Mouse (Mus musculus) splenic B cell, adult 2 months (primary cell): ENCODE results near the gene Ubash3b.

Experiments
- DNase-seq: peaks from one replicate; pipeline ENCODE4 v3.0.0-alpha.2; 2011; ENCODE audit warnings: low read depth, low spot score
- H3K27me3 ChIP-seq: 2 replicates; pipeline ENCODE4 v1.6.1; 2012; ENCODE audit warnings: mild to moderate bottlenecking, low read length, moderate library complexity, mixed read lengths; ENCODE audit not compliant: control insufficient read depth, poor library complexity, insufficient read depth, severe bottlenecking
- H3K36me3 ChIP-seq: 2 replicates; pipeline ENCODE4 v1.6.1; 2012; ENCODE audit warnings: mild to moderate bottlenecking, low read length, moderate library complexity, mixed read lengths; ENCODE audit not compliant: control insufficient read depth, poor library complexity, insufficient read depth, severe bottlenecking

Gene Ubash3b

DNA sequence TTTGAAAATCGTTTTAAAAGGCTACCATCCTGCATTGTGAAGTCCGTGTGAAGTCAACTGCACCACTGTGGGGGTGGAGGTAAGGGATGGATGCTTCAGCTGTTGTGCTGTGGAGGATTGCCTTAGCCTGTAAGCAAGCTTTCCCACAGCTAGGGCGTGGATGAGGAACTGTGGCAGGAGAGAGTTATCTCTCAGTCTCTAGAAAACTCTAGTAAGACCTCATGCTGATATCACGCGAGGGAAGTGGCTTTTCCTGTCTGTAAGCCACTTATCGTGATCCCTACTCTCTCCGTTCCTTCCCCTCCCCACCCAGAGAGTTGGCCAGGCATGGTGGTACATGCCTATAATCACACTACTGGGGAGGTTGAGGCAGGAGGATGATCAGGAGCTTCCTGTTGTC, 112.2 kb downstream of the Ubash3b start:
- no peaks in the 10 kb centered on the region for H3K27me3 ChIP-seq
- DNase-seq: no peak
- no peaks in the 10 kb centered on the region for H3K36me3 ChIP-seq

DNA sequence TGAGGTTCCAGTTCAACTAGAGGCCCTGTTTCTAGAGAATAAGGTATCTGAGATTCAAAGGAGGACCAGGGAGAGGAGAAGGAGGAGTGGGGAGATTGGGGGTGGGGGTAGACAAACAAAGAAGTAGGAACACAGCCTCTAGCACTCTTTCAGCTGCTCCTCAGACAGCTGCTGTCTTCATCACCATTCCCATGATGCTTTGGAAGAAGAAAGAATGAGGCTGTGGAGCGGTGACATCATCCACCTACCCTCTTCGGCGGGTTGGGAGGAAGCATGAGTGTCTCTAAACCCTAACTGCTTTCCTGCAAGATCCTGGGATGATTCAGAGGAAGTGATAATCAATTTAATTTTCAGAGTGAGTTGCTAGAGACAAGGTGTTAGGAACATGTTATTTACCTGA, 112.7 kb downstream of the Ubash3b start:
- Histone ChIP-seq H3K36me3 (no peaks in the 10 kb centered on the region), H3K27me3 (no peaks in the 10 kb centered on the region)
- DNase-seq: no peak

- Histone ChIP-seq H3K27me3 (no peaks in the 10 kb centered on the region), H3K36me3 (no peaks in the 10 kb centered on the region)
- DNase-seq: no peak
Observed at GRCm38 (mm10) chr9:41048216-41048615, 113.3 kb downstream of the Ubash3b start.

- DNase-seq: no peak
- no peaks in the 10 kb centered on the region for H3K27me3 ChIP-seq
- no peaks in the 10 kb centered on the region for H3K36me3 ChIP-seq
Observed at GRCm38 (mm10) chr9:41047654-41048053, 113.8 kb downstream of the Ubash3b start.

- peak; percentile 84 for DNase-seq
- no peaks in the 10 kb centered on the region for H3K27me3 ChIP-seq
- peaks cover 4% of the 10 kb centered on the region; the same call in 1 of the 2 replicates for H3K36me3 ChIP-seq
Observed at GRCm38 (mm10) chr9:41044626-41045025, 116.9 kb downstream of the Ubash3b start.

DNA sequence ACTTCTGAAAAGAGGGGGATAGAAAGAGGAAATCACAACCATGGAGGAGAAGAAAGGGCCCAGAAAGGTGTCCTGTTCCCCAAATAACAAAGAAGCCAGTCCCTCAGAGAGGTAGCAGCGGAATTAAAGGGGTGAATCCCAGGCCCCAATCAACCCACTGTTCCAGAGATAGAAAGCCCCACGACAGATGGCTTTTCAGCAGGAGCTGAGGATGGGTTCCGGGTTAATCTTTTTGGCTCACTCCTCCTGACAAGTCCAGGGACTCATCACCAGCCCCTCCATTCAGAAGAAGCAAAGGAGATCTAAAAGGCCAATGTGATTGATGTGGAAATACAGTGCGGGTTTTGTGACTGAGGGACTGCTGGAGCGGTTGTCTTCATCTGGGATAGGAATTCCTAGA, 117.9 kb downstream of the Ubash3b start:
- no peak for DNase-seq
- Histone ChIP-seq H3K27me3 (no peaks in the 10 kb centered on the region), H3K36me3 (peaks cover 4% of the 10 kb centered on the region; the same call in 1 of the 2 replicates)

- DNase-seq: no peak
- Histone ChIP-seq H3K36me3 (peaks cover 6% of the 10 kb centered on the region; the same call in 1 of the 2 replicates), H3K27me3 (no peaks in the 10 kb centered on the region)
Observed at GRCm38 (mm10) chr9:41041404-41041803, 120.1 kb downstream of the Ubash3b start.

DNA sequence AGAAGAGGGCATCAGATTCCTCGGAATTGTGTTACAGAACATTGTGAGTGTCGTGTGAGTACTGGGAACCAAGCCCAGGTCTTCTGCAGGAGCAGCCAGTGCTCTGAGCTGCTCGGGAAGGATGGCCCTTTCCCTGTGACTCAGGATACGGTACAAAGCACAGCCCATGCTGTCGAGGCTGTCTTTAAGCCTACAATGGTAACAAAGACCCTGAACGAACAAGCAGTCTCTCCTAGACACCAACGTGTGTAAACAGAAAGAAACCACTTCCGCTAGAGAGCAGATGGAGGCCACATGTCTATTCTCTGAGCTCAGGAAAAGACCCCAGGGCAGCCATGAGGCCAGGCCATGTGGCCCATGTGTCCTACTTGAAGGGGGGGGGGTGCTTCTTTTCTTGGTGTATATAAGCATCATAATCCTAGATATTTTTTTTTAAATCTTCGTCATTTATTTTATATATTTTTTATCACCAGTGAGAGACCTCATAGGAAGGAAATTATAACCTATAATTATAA, 123.3 kb downstream of the Ubash3b start:
- no peaks in the 10 kb centered on the region for H3K27me3 ChIP-seq
- no peak for DNase-seq
- peaks cover 11% of the 10 kb centered on the region; the same call in 1 of the 2 replicates for H3K36me3 ChIP-seq

- H3K36me3 ChIP-seq: peaks cover 6% of the 10 kb centered on the region; the same call in 1 of the 2 replicates
- H3K27me3 ChIP-seq: no peaks in the 10 kb centered on the region
- no peak for DNase-seq
Observed at GRCm38 (mm10) chr9:41031590-41032489, 129.7 kb downstream of the Ubash3b start.

DNA sequence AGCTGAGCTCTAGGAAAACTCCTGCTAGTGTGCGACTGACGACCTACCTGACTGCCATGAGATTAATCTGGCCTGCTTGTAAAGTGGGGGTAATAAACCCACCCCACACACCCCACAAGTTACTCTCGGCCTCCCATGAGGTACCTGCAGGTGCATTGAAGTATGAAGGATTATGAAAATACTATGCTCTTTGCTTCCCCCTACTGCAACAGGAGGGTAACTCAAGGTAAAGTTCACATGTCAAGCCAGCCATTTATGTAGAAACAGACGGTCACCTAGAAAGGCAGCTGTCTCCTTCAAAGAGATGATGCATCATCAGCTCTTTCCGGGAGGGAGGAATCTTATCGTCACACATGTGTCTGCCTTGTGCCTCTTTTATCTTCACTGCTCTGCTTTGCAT, 131.7 kb downstream of the Ubash3b start:
- DNase-seq: peak; percentile 11
- H3K36me3 ChIP-seq: 0 out of 2 replicates have a peak, but pooled peaks cover 2% of the 10 kb centered on the region
- H3K27me3 ChIP-seq: no peaks in the 10 kb centered on the region

DNA sequence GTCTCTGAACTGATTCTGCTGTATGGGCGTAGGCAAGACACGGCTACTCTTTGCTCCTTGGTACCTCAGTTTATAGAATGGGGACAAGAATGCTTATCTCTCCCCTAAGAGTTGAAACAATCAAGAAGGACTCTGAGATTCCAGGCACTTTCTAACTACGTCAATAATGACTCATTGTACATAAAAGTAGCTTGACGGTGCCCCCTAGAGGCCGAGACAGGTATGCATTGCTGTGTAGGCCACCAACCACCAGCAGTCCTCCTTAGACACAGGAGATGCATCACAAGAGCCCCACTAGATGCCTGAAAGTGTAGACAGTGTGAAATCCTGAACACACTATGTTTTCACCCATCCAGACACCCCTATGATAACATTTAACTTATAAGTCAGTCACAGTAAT, 133.0 kb downstream of the Ubash3b start:
- no peaks in the 10 kb centered on the region for H3K36me3 ChIP-seq
- peak; percentile 49 for DNase-seq

GRCm38 (mm10) chr9:41021690-41022089, 139.8 kb downstream of the Ubash3b start:
- H3K36me3 ChIP-seq: no peaks in the 10 kb centered on the region
- no peak for DNase-seq
- no peaks in the 10 kb centered on the region for H3K27me3 ChIP-seq

More for the DNA sequence above, 133.0 kb downstream of the Ubash3b start:
- no peaks in the 10 kb centered on the region for H3K27me3 ChIP-seq

DNA sequence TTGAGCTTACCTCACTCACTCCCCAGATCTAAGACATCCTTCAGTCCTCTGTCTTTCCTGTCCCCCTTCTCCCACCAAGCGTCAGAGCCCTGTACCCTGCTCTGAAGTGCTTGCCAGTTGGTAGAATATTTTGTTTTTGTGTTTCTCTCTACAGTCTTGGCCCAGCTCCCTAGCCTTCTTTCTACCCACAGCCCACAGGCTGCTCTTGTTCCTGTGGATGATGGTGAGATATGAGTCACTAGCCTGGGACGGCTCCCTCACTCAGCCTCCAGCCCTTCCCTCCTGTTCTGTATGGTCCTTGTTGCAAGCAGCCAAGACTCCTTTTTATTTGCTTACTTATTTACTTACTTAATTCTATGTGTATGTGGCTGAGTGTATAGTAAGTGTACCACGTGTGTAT, 141.0 kb downstream of the Ubash3b start:
- DNase-seq: no peak
- no peaks in the 10 kb centered on the region for H3K36me3 ChIP-seq
- no peaks in the 10 kb centered on the region for H3K27me3 ChIP-seq

DNA sequence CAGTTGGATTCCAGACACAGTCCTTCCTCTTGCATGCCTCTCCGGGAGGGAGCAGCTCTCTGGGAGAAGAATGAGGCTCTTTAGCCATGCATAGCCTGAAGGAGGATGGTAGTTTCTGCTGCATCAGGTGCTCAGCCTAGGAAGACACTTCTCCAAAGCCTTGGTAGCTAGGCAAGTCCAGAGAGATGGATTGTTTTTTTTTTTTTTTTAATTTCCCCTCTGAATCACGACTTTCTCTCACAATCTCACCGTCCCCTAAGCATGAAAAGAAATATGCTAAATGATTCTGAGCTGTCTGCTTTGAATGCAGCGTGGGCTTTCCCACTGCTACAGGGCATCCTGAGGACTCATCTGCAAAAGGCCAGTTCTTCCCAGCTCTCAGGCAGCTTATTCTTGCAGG, 147.0 kb downstream of the Ubash3b start:
- Histone ChIP-seq H3K27me3 (no peaks in the 10 kb centered on the region), H3K36me3 (no peaks in the 10 kb centered on the region)
- DNase-seq: no peak

GRCm38 (mm10) chr9:41012456-41012855, 149.0 kb downstream of the Ubash3b start:
- H3K36me3 ChIP-seq: no peaks in the 10 kb centered on the region
- no peak for DNase-seq
- H3K27me3 ChIP-seq: no peaks in the 10 kb centered on the region
